ENCODE assay signal across 30 mouse cellular contexts in genomic region chr4:148609805-148610204, GRCm38 (mm10). TPM values are rescaled to one million over a fixed set of nuclear protein-coding genes. Genes with fewer than 3 reads are reported as not detected.
DNase-seq lines count a peak whose midpoint lies in the region; ATAC-seq and TF ChIP-seq lines count a peak whose summit lies in the region.
"Had no signal": no experiment of that assay in that cellular context is flagged by ENCODE, and none has a peak within 500 bp of the region (broad histone marks: within the 10 kb centered on the region; RNA-seq: fewer than 3 reads in every experiment).

No protein-coding gene starts in this region.

- DNase-seq in kidney, adult 9 months: peak; percentile 59
- no peak for DNase-seq in kidney, adult 8-10 months
- no peak for DNase-seq in limb, embryonic 10.5 days (ENCODE audit: low spot score)
- peak; percentile 59 for DNase-seq in adipocyte (ENCODE audit: low spot score)
- no peak for DNase-seq in gastrocnemius, adult 2 months
- DNase-seq: adrenal gland, postnatal 10 days; B cell, adult 2 months; cerebellum, adult 8-10 months; cerebellum, postnatal 36 days; forebrain, postnatal 0 days; gastrocnemius, postnatal 10 days; lung, embryonic 14.5 days; lung, postnatal 14 days; midbrain, embryonic 14.5 days; retina, postnatal 1 day; right cerebral cortex, postnatal 14 days had no signal

- no peak for ATAC-seq in limb, embryonic 12.5 days (ENCODE audit: insufficient number of reproducible peaks, insufficient read depth, low FRiP score, low TSS enrichment, low read depth)
- ATAC-seq: forebrain, postnatal 0 days; hindbrain, embryonic 16.5 days had no signal

- peaks cover 61% of the 10 kb centered on the region for H3K36me3 ChIP-seq in limb, embryonic 12.5 days
- peaks cover 67% of the 10 kb centered on the region for H3K36me3 ChIP-seq in limb, embryonic 10.5 days

- intact Hi-C loops in gastrocnemius, adult 2 months (cut with DNase I): no loop called here

- H3K27me3 ChIP-seq in limb, embryonic 12.5 days: no peaks in the 10 kb centered on the region
- no peaks in the 10 kb centered on the region for H3K27me3 ChIP-seq in limb, embryonic 10.5 days (ENCODE audit: low read depth, poor library complexity, severe bottlenecking)
- H3K27me3 ChIP-seq: heart, embryonic 15.5 days; limb, embryonic 13.5 days; neural tube, embryonic 15.5 days; stomach, embryonic 15.5 days had no signal

- H3K9ac ChIP-seq in limb, embryonic 12.5 days (replicated peaks): no peak overlapping the region
- H3K9ac ChIP-seq: forebrain, postnatal 0 days; heart, embryonic 15.5 days; limb, embryonic 13.5 days; liver, embryonic 14.5 days; lung, embryonic 14.5 days; neural tube, embryonic 15.5 days; stomach, embryonic 15.5 days had no signal

- H3K4me2 ChIP-seq in limb, embryonic 12.5 days: no peak overlapping the region
- H3K4me2 ChIP-seq: heart, embryonic 15.5 days; limb, embryonic 13.5 days; lung, embryonic 14.5 days; neural tube, embryonic 15.5 days; stomach, embryonic 15.5 days had no signal

- no peak overlapping the region for H3K4me3 ChIP-seq in limb, embryonic 12.5 days (replicated peaks)
- no peak overlapping the region for H3K4me3 ChIP-seq in limb, embryonic 10.5 days
- no peak overlapping the region for H3K4me3 ChIP-seq in gastrocnemius, adult 2 months
- H3K4me3 ChIP-seq: heart, embryonic 15.5 days; limb, embryonic 13.5 days; neural tube, embryonic 15.5 days; stomach, embryonic 15.5 days had no signal

- TF ChIP-seq CTCF in gastrocnemius, adult 2 months (IDR thresholded peaks at IDR 0.05): no peak

- no peaks in the 10 kb centered on the region for H3K9me3 ChIP-seq in limb, embryonic 12.5 days
- H3K9me3 ChIP-seq in limb, embryonic 10.5 days (replicated peaks): no peaks in the 10 kb centered on the region
- H3K9me3 ChIP-seq: heart, embryonic 15.5 days; limb, embryonic 13.5 days; neural tube, embryonic 15.5 days; stomach, embryonic 15.5 days had no signal

- 80% methylated on average over 5 of the region's 5 CpGs for WGBS in limb, embryonic 12.5 days
- WGBS in limb, embryonic 10.5 days: 90% methylated on average over 5 of the region's 5 CpGs

- 0 out of 2 replicates have a peak overlapping the region, but pooled peaks have one; percentile 17 for H3K27ac ChIP-seq in limb, embryonic 12.5 days
- no peak overlapping the region for H3K27ac ChIP-seq in limb, embryonic 10.5 days
- no peak overlapping the region for H3K27ac ChIP-seq in gastrocnemius, adult 2 months
- H3K27ac ChIP-seq: heart, embryonic 15.5 days; limb, embryonic 13.5 days; liver, embryonic 14.5 days; neural tube, embryonic 15.5 days; stomach, embryonic 15.5 days had no signal

- 0 out of 2 replicates have a peak, but pooled peaks cover 3% of the 10 kb centered on the region for H3K4me1 ChIP-seq in limb, embryonic 12.5 days (replicated peaks)
- no peaks in the 10 kb centered on the region for H3K4me1 ChIP-seq in limb, embryonic 10.5 days
- H3K4me1 ChIP-seq: stomach, embryonic 15.5 days had no signal

RNA-seq across cellular contexts. Expression of gene Masp2, which starts 7.5 kb away (rescaled TPM):
- 0.10 and 0.24 TPM in 2 replicates for polyA plus RNA-seq in limb, embryonic 12.5 days (2016; fragmentation: Nextera tagmentation; extraction: Ambion mirVana)
- 0.33 and 0.51 TPM in 2 replicates for polyA plus RNA-seq in limb, embryonic 10.5 days (2016; fragmentation: Nextera tagmentation; extraction: Ambion mirVana)
- total RNA-seq in gastrocnemius, adult 2 months (2021): under 1 TPM; 0.56 to 0.69 TPM
- polyA plus RNA-seq: embryonic facial prominence, embryonic 11.5 days; forebrain, postnatal 0 days; heart, embryonic 15.5 days; large intestine, adult 2 months had no signal

RNA-seq across cellular contexts. Expression of gene Tardbp, which starts 17.0 kb away (rescaled TPM):
- 398 and 416 TPM in 2 replicates for polyA plus RNA-seq in limb, embryonic 12.5 days (2016; fragmentation: Nextera tagmentation; extraction: Ambion mirVana)
- 446 and 455 TPM in 2 replicates for polyA plus RNA-seq in limb, embryonic 10.5 days (2016; fragmentation: Nextera tagmentation; extraction: Ambion mirVana)
- total RNA-seq in gastrocnemius, adult 2 months (2021): 100 to 1,000 TPM; 132 to 136 TPM

RNA-seq across cellular contexts. Expression of gene Srm, which starts 18.5 kb away (rescaled TPM):
- polyA plus RNA-seq in limb, embryonic 12.5 days (2016; fragmentation: Nextera tagmentation; extraction: Ambion mirVana): 190 and 198 TPM in 2 replicates
- polyA plus RNA-seq in limb, embryonic 10.5 days (2016; fragmentation: Nextera tagmentation; extraction: Ambion mirVana): 249 and 363 TPM in 2 replicates
- 10 to 100 TPM; 12.0 to 12.2 TPM for total RNA-seq in gastrocnemius, adult 2 months (2021)

RNA-seq across cellular contexts. Expression of gene Gm572, which starts 33.3 kb away (rescaled TPM):
- not detected in 2 replicates for polyA plus RNA-seq in limb, embryonic 12.5 days (2016; fragmentation: Nextera tagmentation; extraction: Ambion mirVana)
- polyA plus RNA-seq in limb, embryonic 10.5 days (2016; fragmentation: Nextera tagmentation; extraction: Ambion mirVana): not detected in 2 replicates
- total RNA-seq in gastrocnemius, adult 2 months (2021): 1 to 10 TPM; 6.1 to 6.8 TPM
- total RNA-seq: forebrain, postnatal 0 days; left cerebral cortex, postnatal 10 days; monocyte, adult 5-6 weeks had no signal
- polyA plus RNA-seq: embryonic facial prominence, embryonic 11.5 days; forebrain, postnatal 0 days; gonadal fat pad, adult 2 months; hindbrain, embryonic 11.5 days; hindbrain, embryonic 16.5 days; intestine, embryonic 14.5 days; large intestine, adult 2 months; limb, embryonic 13.5 days; liver, embryonic 14.5 days; lung, embryonic 14.5 days; midbrain, embryonic 14.5 days; neural tube, embryonic 15.5 days had no signal

RNA-seq across cellular contexts. Expression of gene Exosc10, which starts 51.6 kb away (rescaled TPM):
- polyA plus RNA-seq in limb, embryonic 12.5 days (2016; fragmentation: Nextera tagmentation; extraction: Ambion mirVana): 110 and 113 TPM in 2 replicates
- polyA plus RNA-seq in limb, embryonic 10.5 days (2016; fragmentation: Nextera tagmentation; extraction: Ambion mirVana): 108 and 115 TPM in 2 replicates
- total RNA-seq in gastrocnemius, adult 2 months (2021): 10 to 100 TPM; 21.0 to 21.6 TPM

Comparison
In these comparisons a context has a peak if more than half of its experiments do, and no peak if none do; other contexts are left out.
1. DNase-seq: peak in kidney, adult 9 months (single experiment) and adipocyte (single experiment); none in kidney, adult 8-10 months (0 of 2), limb, embryonic 10.5 days (single experiment) and gastrocnemius, adult 2 months (single experiment).